Mouse (Mus musculus): ENCODE data around the gene Fam131b. TPM values are rescaled to one million over a fixed set of nuclear protein-coding genes. Genes with fewer than 3 reads are reported as not detected.

Gene Fam131b
- total RNA-seq, 1 experiment: 1.3 TPM

GRCm38 (mm10) chr6:42295549-42296094 lies 28.8 kb downstream of the Fam131b start:
- H3K4me1 ChIP-seq (ENCODE audit: control insufficient read depth in 2 of 2, insufficient read depth in 2 of 2, low read length in 2 of 2, poor library complexity in 1 of 2): no peaks in the 10 kb centered on the region
- peaks cover 5% of the 10 kb centered on the region; the same call in 1 of the 2 replicates for H3K36me3 ChIP-seq (ENCODE audit: control insufficient read depth, insufficient read depth, low read length, poor library complexity, severe bottlenecking)
- no peak overlapping the region for H3K27ac ChIP-seq (ENCODE audit: insufficient read depth, low read depth, low read length, poor library complexity, severe bottlenecking)
- H3K9me3 ChIP-seq (ENCODE audit: control insufficient read depth, insufficient read depth, low read depth, low read length): no peaks in the 10 kb centered on the region
- DNase-seq (ENCODE audit: low read depth, low spot score): no peak
- no peak overlapping the region for H3K4me3 ChIP-seq (ENCODE audit: insufficient read depth in 1 of 2, low read depth in 1 of 2, low read length in 2 of 2, poor library complexity in 1 of 2, severe bottlenecking in 1 of 2)
- H3K9ac ChIP-seq (ENCODE audit: insufficient read depth, low read depth, low read length, poor library complexity, severe bottlenecking): no peak overlapping the region
- TF ChIP-seq HCFC1 (IDR thresholded peaks at IDR 0.05; ENCODE audit: borderline replicate concordance, insufficient read depth, low read length) (no peak), ZC3H11A (IDR thresholded peaks at IDR 0.05; ENCODE audit: borderline replicate concordance, low read depth, low read length) (no peak), CHD2 (IDR thresholded peaks at IDR 0.05; ENCODE audit: low read depth, low read length) (no peak), ZNF384 (IDR thresholded peaks at IDR 0.05; ENCODE audit: low read depth, low read length) (no peak), MAFK (IDR thresholded peaks at IDR 0.05; ENCODE audit: insufficient read depth, low read depth, low read length) (no peak)
- in situ Hi-C loops (cut with MboI; ENCODE audit: low sequenced_read_pairs in 2 of 2, unreplicated experiment in 2 of 2): no loop called here

- Histone ChIP-seq H3K4me1 (ENCODE audit: control insufficient read depth in 2 of 2, insufficient read depth in 2 of 2, low read length in 2 of 2, poor library complexity in 1 of 2) (no peaks in the 10 kb centered on the region), H3K9ac (ENCODE audit: insufficient read depth, low read depth, low read length, poor library complexity, severe bottlenecking) (no peak overlapping the region), H3K9me3 (ENCODE audit: control insufficient read depth, insufficient read depth, low read depth, low read length) (no peaks in the 10 kb centered on the region), H3K36me3 (ENCODE audit: control insufficient read depth, insufficient read depth, low read length, poor library complexity, severe bottlenecking) (peaks cover 2% of the 10 kb centered on the region; the same call in 1 of the 2 replicates), H3K4me3 (ENCODE audit: insufficient read depth in 1 of 2, low read depth in 1 of 2, low read length in 2 of 2, poor library complexity in 1 of 2, severe bottlenecking in 1 of 2) (no peak overlapping the region), H3K27ac (ENCODE audit: insufficient read depth, low read depth, low read length, poor library complexity, severe bottlenecking) (no peak overlapping the region)
- no peak for DNase-seq (ENCODE audit: low read depth, low spot score)
- TF ChIP-seq HCFC1 (IDR thresholded peaks at IDR 0.05; ENCODE audit: borderline replicate concordance, insufficient read depth, low read length) (no peak), ZC3H11A (IDR thresholded peaks at IDR 0.05; ENCODE audit: borderline replicate concordance, low read depth, low read length) (no peak), MAFK (IDR thresholded peaks at IDR 0.05; ENCODE audit: insufficient read depth, low read depth, low read length) (no peak), CHD2 (IDR thresholded peaks at IDR 0.05; ENCODE audit: low read depth, low read length) (no peak), ZNF384 (IDR thresholded peaks at IDR 0.05; ENCODE audit: low read depth, low read length) (no peak)
- in situ Hi-C loops (cut with MboI; ENCODE audit: low sequenced_read_pairs in 2 of 2, unreplicated experiment in 2 of 2): no loop called here
Observed at GRCm38 (mm10) chr6:42293327-42293726, 31.1 kb downstream of the Fam131b start.

- no peak overlapping the region for H3K27ac ChIP-seq (ENCODE audit: insufficient read depth, low read depth, low read length, poor library complexity, severe bottlenecking)
- H3K9ac ChIP-seq (ENCODE audit: insufficient read depth, low read depth, low read length, poor library complexity, severe bottlenecking): no peak overlapping the region
- in situ Hi-C loops (cut with MboI; ENCODE audit: low sequenced_read_pairs in 2 of 2, unreplicated experiment in 2 of 2): no loop called here
- no peaks in the 10 kb centered on the region for H3K4me1 ChIP-seq (ENCODE audit: control insufficient read depth in 2 of 2, insufficient read depth in 2 of 2, low read length in 2 of 2, poor library complexity in 1 of 2)
- H3K36me3 ChIP-seq (ENCODE audit: control insufficient read depth, insufficient read depth, low read length, poor library complexity, severe bottlenecking): peaks cover 7% of the 10 kb centered on the region
- H3K4me3 ChIP-seq (ENCODE audit: insufficient read depth in 1 of 2, low read depth in 1 of 2, low read length in 2 of 2, poor library complexity in 1 of 2, severe bottlenecking in 1 of 2): no peak overlapping the region
- DNase-seq (ENCODE audit: low read depth, low spot score): no peak
- TF ChIP-seq MAFK (IDR thresholded peaks at IDR 0.05; ENCODE audit: insufficient read depth, low read depth, low read length): no peak
- no peak for TF ChIP-seq HCFC1 (IDR thresholded peaks at IDR 0.05; ENCODE audit: borderline replicate concordance, insufficient read depth, low read length)
- TF ChIP-seq ZC3H11A (IDR thresholded peaks at IDR 0.05; ENCODE audit: borderline replicate concordance, low read depth, low read length): no peak
- TF ChIP-seq CHD2 (IDR thresholded peaks at IDR 0.05; ENCODE audit: low read depth, low read length): no peak
- no peak for TF ChIP-seq ZNF384 (IDR thresholded peaks at IDR 0.05; ENCODE audit: low read depth, low read length)
- H3K9me3 ChIP-seq (ENCODE audit: control insufficient read depth, insufficient read depth, low read depth, low read length): no peaks in the 10 kb centered on the region
Observed at GRCm38 (mm10) chr6:42287562-42287961, 36.9 kb downstream of the Fam131b start.

- Histone ChIP-seq H3K4me3 (ENCODE audit: insufficient read depth in 1 of 2, low read depth in 1 of 2, low read length in 2 of 2, poor library complexity in 1 of 2, severe bottlenecking in 1 of 2) (no peak within 1 kb of the TSS), H3K27ac (ENCODE audit: insufficient read depth, low read depth, low read length, poor library complexity, severe bottlenecking) (no peak within 1 kb of the TSS), H3K9ac (ENCODE audit: insufficient read depth, low read depth, low read length, poor library complexity, severe bottlenecking) (no peak within 1 kb of the TSS), H3K4me1 (ENCODE audit: control insufficient read depth in 2 of 2, insufficient read depth in 2 of 2, low read length in 2 of 2, poor library complexity in 1 of 2) (no peaks in the 10 kb centered on the region), H3K36me3 (ENCODE audit: control insufficient read depth, insufficient read depth, low read length, poor library complexity, severe bottlenecking) (peaks cover 13% of the 10 kb centered on the region), H3K9me3 (ENCODE audit: control insufficient read depth, insufficient read depth, low read depth, low read length) (no peaks in the 10 kb centered on the region)
- TF ChIP-seq MAFK (IDR thresholded peaks at IDR 0.05; ENCODE audit: insufficient read depth, low read depth, low read length) (no peak), CHD2 (IDR thresholded peaks at IDR 0.05; ENCODE audit: low read depth, low read length) (no peak), ZNF384 (IDR thresholded peaks at IDR 0.05; ENCODE audit: low read depth, low read length) (no peak), HCFC1 (IDR thresholded peaks at IDR 0.05; ENCODE audit: borderline replicate concordance, insufficient read depth, low read length) (no peak), ZC3H11A (IDR thresholded peaks at IDR 0.05; ENCODE audit: borderline replicate concordance, low read depth, low read length) (no peak)
- DNase-seq (ENCODE audit: low read depth, low spot score): no peak
- in situ Hi-C loops (cut with MboI; ENCODE audit: low sequenced_read_pairs in 2 of 2, unreplicated experiment in 2 of 2): no loop called here
Observed at GRCm38 (mm10) chr6:42286448-42286847, 38.0 kb downstream of the Fam131b start, which contains the start of gene Clcn1. Gene Clcn1, plus strand, starts transcription at chr6:42286685.
